Mouse (Mus musculus): ENCODE data around the gene Alb. TPM values are rescaled to one million over a fixed set of nuclear protein-coding genes. Genes with fewer than 3 reads are reported as not detected.

The Alb gene
- polyA plus RNA-seq, 1 experiment, result 0.08 TPM

- DNase-seq (ENCODE audit: extremely low spot score in 1 of 2, low spot score in 1 of 2), result no peak
These were observed 29.8 kb downstream of the Alb start, which contains the start of gene Afp for GRCm38 (mm10) chr5:90490518-90490917. TSS of gene Afp (plus strand) at chr5:90490737.

DNA sequence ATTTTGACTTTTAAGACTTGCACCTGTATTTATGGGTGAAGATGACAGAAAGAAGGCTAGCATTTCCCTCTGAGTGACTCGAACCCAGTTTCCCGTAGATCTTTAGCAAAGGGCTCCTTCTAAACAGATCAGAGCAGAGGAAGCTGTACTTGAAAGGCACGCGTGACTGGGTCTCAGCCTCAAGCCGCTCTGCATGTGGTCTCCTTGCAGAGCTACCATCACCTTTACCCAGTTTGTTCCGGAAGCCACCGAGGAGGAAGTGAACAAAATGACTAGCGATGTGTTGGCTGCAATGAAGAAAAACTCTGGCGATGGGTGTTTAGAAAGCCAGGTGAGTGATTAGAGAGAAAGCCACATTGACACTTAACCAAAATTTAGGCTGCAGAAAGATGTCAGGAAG is 31.7 kb downstream of the Alb start:
- no peak for DNase-seq (ENCODE audit: extremely low spot score in 1 of 2, low spot score in 1 of 2)

DNA sequence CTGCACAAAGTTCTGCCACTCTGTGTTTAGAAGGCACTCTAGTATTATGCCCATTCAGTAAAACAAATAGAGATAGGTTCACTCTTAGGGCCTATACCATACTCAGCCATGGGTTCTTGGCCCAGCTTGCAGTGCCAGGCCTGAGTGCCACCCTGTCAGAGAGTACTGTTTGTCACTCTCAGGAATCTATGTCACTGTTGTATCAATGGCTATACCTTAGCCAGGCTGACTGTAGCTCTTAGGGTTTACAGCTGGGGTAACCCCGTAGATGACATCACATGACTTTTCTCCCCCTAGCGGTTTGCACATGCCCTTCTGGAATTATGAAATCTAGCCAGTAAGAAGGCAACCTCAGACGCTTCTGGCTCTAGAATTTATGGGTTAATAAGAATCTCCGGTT is 33.6 kb downstream of the Alb start:
- no peak for DNase-seq (ENCODE audit: extremely low spot score in 1 of 2, low spot score in 1 of 2)

DNA sequence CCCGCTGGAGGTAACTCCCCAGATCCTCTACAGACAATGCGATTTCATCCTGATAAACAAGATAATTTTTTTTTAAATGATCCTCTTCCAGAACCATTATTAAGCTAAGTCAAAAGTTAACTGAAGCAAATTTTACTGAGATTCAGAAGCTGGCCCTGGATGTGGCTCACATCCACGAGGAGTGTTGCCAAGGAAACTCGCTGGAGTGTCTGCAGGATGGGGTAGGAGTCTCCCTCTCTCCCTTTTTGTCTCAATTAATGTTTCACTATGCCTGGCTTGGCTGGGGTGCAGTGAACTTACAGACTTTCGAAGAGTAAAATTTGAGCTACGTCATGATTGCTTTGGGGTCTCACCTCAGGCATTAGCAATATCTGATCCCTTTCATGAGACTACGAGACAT is 38.8 kb downstream of the Alb start:
- peak in 1 of 2 experiments; percentile 41 for DNase-seq (ENCODE audit: extremely low spot score in 1 of 2, low spot score in 1 of 2)

GRCm38 (mm10) chr5:90500714-90501113 is 40.0 kb downstream of the Alb start:
- peak; percentile 37 to 94 for DNase-seq (ENCODE audit: extremely low spot score in 1 of 2, low spot score in 1 of 2)

DNA sequence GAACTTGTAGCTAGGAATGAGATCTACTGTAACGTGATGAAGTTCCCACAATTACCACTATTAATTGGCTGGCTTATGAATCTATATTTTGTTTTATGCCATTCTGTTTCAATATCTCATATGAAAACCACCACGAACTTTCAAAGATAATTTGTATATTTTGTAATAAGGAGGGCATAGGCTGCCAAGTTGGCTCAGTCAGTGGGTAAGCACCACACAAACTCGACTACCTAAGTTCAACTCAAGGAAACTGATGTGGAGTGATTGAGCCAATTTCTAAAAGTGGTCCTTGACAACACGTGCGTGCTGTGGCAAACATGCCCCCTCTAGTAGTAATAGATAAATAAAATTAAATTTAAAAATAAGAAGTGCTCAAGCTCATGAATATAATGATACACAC is 41.1 kb downstream of the Alb start:
- no peak for DNase-seq (ENCODE audit: extremely low spot score in 1 of 2, low spot score in 1 of 2)

GRCm38 (mm10) chr5:90504742-90505141 is 44.0 kb downstream of the Alb start:
- DNase-seq (ENCODE audit: extremely low spot score in 1 of 2, low spot score in 1 of 2), result no peak

GRCm38 (mm10) chr5:90506507-90506906 is 45.8 kb downstream of the Alb start:
- DNase-seq (ENCODE audit: extremely low spot score in 1 of 2, low spot score in 1 of 2), result no peak

- DNase-seq (ENCODE audit: extremely low spot score in 1 of 2, low spot score in 1 of 2), result no peak
These were observed 46.8 kb downstream of the Alb start for GRCm38 (mm10) chr5:90507411-90507949.

DNA sequence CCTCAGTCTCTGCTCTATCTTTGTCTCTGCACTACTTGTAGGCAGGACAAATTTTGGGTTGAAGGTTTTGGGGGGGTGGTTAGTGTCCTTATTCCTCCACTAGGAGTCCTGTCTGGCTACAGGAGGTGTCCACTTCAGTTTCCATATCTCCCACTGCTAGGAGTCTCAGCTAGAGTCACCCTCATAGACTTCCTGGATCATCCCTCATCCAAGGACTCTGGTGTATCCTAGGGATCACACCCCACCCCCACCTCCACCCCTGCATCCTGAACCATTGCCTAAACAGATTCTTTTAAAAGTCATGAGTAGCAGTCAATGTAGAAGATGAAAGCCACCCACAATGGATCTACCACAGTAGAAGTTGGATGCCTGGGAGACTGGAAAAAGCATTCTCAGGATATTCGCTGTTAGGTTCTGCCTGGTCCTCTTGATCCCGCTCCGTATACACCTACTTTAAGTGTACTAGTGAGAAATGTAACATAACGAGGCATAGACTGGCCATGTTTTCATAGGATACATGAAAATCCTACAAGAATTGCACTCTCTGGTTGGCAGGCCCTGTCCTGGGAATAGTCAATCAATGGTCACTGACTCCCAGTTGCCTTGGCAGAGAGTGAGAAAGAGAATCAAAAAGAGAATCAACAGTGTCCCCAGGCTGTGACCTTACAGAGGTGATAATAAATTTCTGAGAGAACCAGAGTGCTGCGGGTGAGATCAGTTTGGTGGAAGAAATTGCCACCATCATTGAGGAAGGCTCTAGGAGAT is 49.3 kb downstream of the Alb start:
- no peak for DNase-seq (ENCODE audit: extremely low spot score in 1 of 2, low spot score in 1 of 2)

GRCm38 (mm10) chr5:90512288-90512955 is 51.7 kb downstream of the Alb start:
- no peak for DNase-seq (ENCODE audit: extremely low spot score in 1 of 2, low spot score in 1 of 2)

GRCm38 (mm10) chr5:90515561-90515960 is 54.9 kb downstream of the Alb start:
- no peak for DNase-seq (ENCODE audit: extremely low spot score in 1 of 2, low spot score in 1 of 2)

DNA sequence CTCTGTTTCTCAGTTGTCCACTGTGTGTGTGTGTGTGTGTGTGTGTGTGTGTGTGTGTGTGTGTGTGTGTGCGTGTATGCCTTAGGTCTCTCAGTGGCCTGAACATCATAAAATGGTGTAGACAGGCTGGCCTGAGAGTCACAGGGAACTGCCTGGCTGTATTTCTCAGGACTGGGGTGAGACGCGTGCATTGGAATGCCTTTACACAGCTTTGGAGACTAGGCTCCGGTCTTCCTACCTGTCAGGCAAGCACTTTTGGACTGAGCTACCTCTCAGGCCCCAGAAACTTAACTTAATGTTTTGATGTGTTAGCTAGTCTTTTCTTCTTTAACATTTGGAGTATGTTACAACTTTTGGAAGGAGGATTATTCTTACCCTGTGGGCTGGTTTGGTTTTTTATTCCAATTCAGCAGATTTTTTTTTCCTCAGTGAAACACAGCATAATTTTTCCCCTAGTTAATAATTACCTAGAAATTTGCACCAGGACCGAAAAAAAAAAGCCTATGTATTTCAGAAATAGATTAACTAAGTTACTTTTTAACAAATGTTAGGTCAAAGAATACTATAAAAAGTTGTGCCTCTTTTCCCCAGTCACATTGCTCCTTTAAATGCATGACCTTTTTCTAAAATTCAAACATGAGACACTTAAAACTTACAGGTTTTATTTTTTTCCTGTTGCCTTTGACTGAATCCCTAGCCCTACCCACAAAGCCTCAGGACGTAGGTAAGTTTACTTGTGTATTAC is 57.8 kb downstream of the Alb start, which contains the start of gene Afm:
TSS of gene Afm (plus strand) at position 577 of the 745 bp plus-strand sequence.
- no peak for DNase-seq (ENCODE audit: extremely low spot score in 1 of 2, low spot score in 1 of 2)

Other genes with a start within 250 kb of the Alb start
- gene Cox18, start 236.9 kb upstream of the Alb start, polyA plus RNA-seq (2012; rRNA removed), result 33.2 and 37.4 TPM in 2 replicates
- 50.2 and 55.1 TPM in 2 replicates for gene Ankrd17, start 94.3 kb upstream of the Alb start, polyA plus RNA-seq (2012; rRNA removed)
- 2.1 and 2.3 TPM in 2 replicates for gene Gm9958, start 93.7 kb upstream of the Alb start, polyA plus RNA-seq (2012; rRNA removed)
- 3.4 and 10.5 TPM in 2 replicates for gene Afp, start 29.8 kb downstream of the Alb start, polyA plus RNA-seq (2012; rRNA removed)
- gene Afm, start 58.0 kb downstream of the Alb start, polyA plus RNA-seq (2012; rRNA removed), result not detected in 2 replicates
- gene 5830473C10Rik, start 100.2 kb downstream of the Alb start, polyA plus RNA-seq (2012; rRNA removed), result 0.04 and 0.10 TPM in 2 replicates
- gene Rassf6, start 179.8 kb downstream of the Alb start, polyA plus RNA-seq (2012; rRNA removed), result 0.32 and 0.34 TPM in 2 replicates

Measured in frontal cortex, adult 2 months (tissue).